ENCODE assay signal across 8 mouse cellular contexts in genomic region chr10:12922574-12923353, GRCm38 (mm10). TPM values are rescaled to one million over a fixed set of nuclear protein-coding genes. Genes with fewer than 3 reads are reported as not detected.
A peak's percentile ranks its signal among the peaks of the same experiment; 100 is the strongest.
DNase-seq lines count a peak whose midpoint lies in the region; ATAC-seq lines count a peak whose summit lies in the region.

No protein-coding gene starts in this region.

- peak; percentile 61 for ATAC-seq in inflammation-experienced regulatory T-cells, adult 6 months
- peak; percentile 78 for ATAC-seq in megakaryocyte-erythroid progenitor cell, adult 5-6 weeks (replicated peaks; ENCODE audit: low FRiP score, low TSS enrichment, poor library complexity, severe bottlenecking)

- intact Hi-C loops in gastrocnemius, postnatal 14 days (cut with DNase I; ENCODE audit: low total_unique reads), result no loop called here
- intact Hi-C loops in left cerebral cortex, postnatal 10 days (cut with DNase I), result loop anchor here (5.0 kb wide), 1 partner anchor 65 kb away; no protein-coding TSS in a partner anchor

- peak; percentile 95 to 100 for DNase-seq in adrenal gland, adult (ENCODE audit: inconsistent age in 2 of 2, low spot score in 1 of 2)
- DNase-seq in embryo, embryonic 10.5 days (ENCODE audit: low spot score), result peak; percentile 99
- peak; percentile 87 for DNase-seq in gastrocnemius, postnatal 14 days
- DNase-seq in left cerebral cortex, postnatal 10 days (ENCODE audit: extremely low spot score in 1 of 2, low spot score in 2 of 2), result peak; percentile 90 to 96
- peak; percentile 94 for DNase-seq in right cerebral cortex, postnatal 25 days
- peak; percentile 89 to 93 for DNase-seq in urinary bladder, postnatal 4 days (ENCODE audit: low spot score in 2 of 2)

RNA-seq across cellular contexts. Expression of gene Stx11, which starts 41.3 kb away (rescaled TPM):
- under 1 TPM; 0.44 to 0.47 TPM for total RNA-seq in gastrocnemius, postnatal 14 days (2021)
- polyA plus RNA-seq in inflammation-experienced regulatory T-cells, adult 6 months (2017; shearing (Covaris generic)), result 10 to 100 TPM; 19.2 to 28.4 (median 20.6) TPM
- total RNA-seq in left cerebral cortex, postnatal 10 days (2021), result 1 to 10 TPM in 1 of 2 experiments, under 1 TPM in 1; 0.32 to 1.2 TPM
- 16.8 and 18.1 TPM in 2 replicates for total RNA-seq in megakaryocyte-erythroid progenitor cell, adult 5-6 weeks (2014; fragmentation: Nextera tagmentation)
- 13.3 and 14.6 TPM in 2 replicates for total RNA-seq in megakaryocyte-erythroid progenitor cell, adult 5-6 weeks (2017)

RNA-seq across cellular contexts. Expression of gene Utrn, which starts 53.6 kb away (rescaled TPM):
- total RNA-seq in gastrocnemius, postnatal 14 days (2021), result 10 to 100 TPM; 37.1 to 44.7 TPM
- polyA plus RNA-seq in inflammation-experienced regulatory T-cells, adult 6 months (2017; shearing (Covaris generic)), result 100 to 1,000 TPM; 143 to 631 (median 388) TPM
- total RNA-seq in left cerebral cortex, postnatal 10 days (2021), result 10 to 100 TPM; 41.5 to 42.8 TPM
- total RNA-seq in megakaryocyte-erythroid progenitor cell, adult 5-6 weeks (2014; fragmentation: Nextera tagmentation), result 22.7 and 27.6 TPM in 2 replicates
- total RNA-seq in megakaryocyte-erythroid progenitor cell, adult 5-6 weeks (2017), result 17.9 and 24.2 TPM in 2 replicates

Comparison
In these comparisons a context has a peak if more than half of its experiments do, and no peak if none do; other contexts are left out.
1. Peak in every context shown above with its lines: DNase-seq and ATAC-seq.
2. RNA of gene Stx11, which starts 41.3 kb away (total RNA-seq): 13.3 to 18.1 TPM in megakaryocyte-erythroid progenitor cell, adult 5-6 weeks; 0.32 to 1.2 TPM in left cerebral cortex, postnatal 10 days and 0.44 to 0.47 TPM in gastrocnemius, postnatal 14 days; every median in the first group is over 4 times any median in the second.